Mouse (Mus musculus) hindbrain, postnatal 0 days (tissue): ENCODE results near the gene Gale. TPM values are rescaled to one million over a fixed set of nuclear protein-coding genes. Genes with fewer than 3 reads are reported as not detected.
A peak's percentile ranks its signal among the peaks of the same experiment; 100 is the strongest.

ENCODE experiments used
- ATAC-seq: fragments of 200-750 bp; cut with Nextera tagmentation; 2 replicates; pipeline ENCODE4 v1.8.0; 2017; ENCODE audit warnings: mild to moderate bottlenecking, moderate TSS enrichment, moderate library complexity
- DNase-seq: peaks from one replicate; pipeline ENCODE4 v3.0.0-alpha.2; 2015; ENCODE audit warnings: low spot score
- H3K27ac ChIP-seq: fragments of 300-500 bp; sonication (generic); 2 replicates; pipeline ENCODE4 v1.5.1; 2014; ENCODE audit warnings: mild to moderate bottlenecking
- H3K27me3 ChIP-seq: fragments of 300-500 bp; sonication (generic); 2 replicates; pipeline ENCODE4 v1.6.1; 2014; ENCODE audit warnings: low read length, mixed read lengths; ENCODE audit not compliant: insufficient read depth
- H3K36me3 ChIP-seq: fragments of 300-500 bp; sonication (generic); 2 replicates; pipeline ENCODE4 v1.6.1; 2014; ENCODE audit warnings: low read length, mixed read lengths; ENCODE audit not compliant: insufficient read depth
- H3K4me1 ChIP-seq: fragments of 300-500 bp; sonication (generic); 2 replicates; pipeline ENCODE4 v1.6.1; 2014; ENCODE audit warnings: antibody characterized with exemption, low read length, mixed read lengths; ENCODE audit not compliant: insufficient read depth
- H3K4me2 ChIP-seq: fragments of 300-500 bp; sonication (generic); 2 replicates; pipeline ENCODE4 v1.6.1; 2014; ENCODE audit warnings: low read depth, mild to moderate bottlenecking, low read length, moderate library complexity, mixed read lengths
- H3K4me3 ChIP-seq: fragments of 300-500 bp; sonication (generic); 2 replicates; pipeline ENCODE4 v1.5.1; 2014; ENCODE audit warnings: low read length
- H3K9ac ChIP-seq: fragments of 300-500 bp; sonication (generic); replicated peaks from 2 replicates; pipeline ENCODE4 v1.6.1; 2014; ENCODE audit warnings: mild to moderate bottlenecking, low read length, moderate library complexity, mixed read lengths
- H3K9me3 ChIP-seq: fragments of 300-500 bp; sonication (generic); 2 replicates; pipeline ENCODE4 v1.6.1; 2016; ENCODE audit warnings: low read length, mixed read lengths
- CTCF ChIP-seq: IDR thresholded peaks from 2 replicates; pipeline ENCODE4 v1.5.1; 2016; ENCODE audit warnings: antibody characterized with exemption, control low read depth, low read depth
- WGBS: fragments of 180-500 bp; shearing (Covaris S2); extraction: QIAGEN DNeasy Blood & Tissue Kit; methylation state at CpG from one replicate; pipeline ENCODE4 v1.1.7; 2014; 5-methylcytosine and 5-hydroxymethylcytosine counted together
- polyA plus RNA-seq: library from polyadenylated mRNA; unstranded; fragments of >200 nt; fragmentation: Nextera tagmentation; extraction: Ambion mirVana; gene quantifications from 2 replicates; pipeline ENCODE4 v1.2.1, GENCODE M21; 2015
- total RNA-seq: library from RNA; depleted of rRNA; stranded (reverse); fragments of >200 nt; gene quantifications from 2 replicates; pipeline ENCODE4 v1.2.3, GENCODE M21; 2014

Gene Gale
- total and polyA plus RNA-seq, 2 experiments from 2014 or later, result 39.8 to 41.2 TPM

- no peaks in the 10 kb centered on the region for H3K27me3 ChIP-seq
- no peak overlapping the region for H3K4me2 ChIP-seq
- no peak overlapping the region for H3K4me3 ChIP-seq
- ATAC-seq (no peak), DNase-seq (peak; percentile 84)
- H3K9ac ChIP-seq, result no peak overlapping the region
- peak; percentile 92 for TF ChIP-seq CTCF
- 17% methylated on average over 5 of the region's 5 CpGs for WGBS
- H3K36me3 ChIP-seq, result peaks cover 41% of the 10 kb centered on the region
- no peaks in the 10 kb centered on the region for H3K9me3 ChIP-seq
- peaks cover 6% of the 10 kb centered on the region for H3K4me1 ChIP-seq
- no peak overlapping the region for H3K27ac ChIP-seq
These were observed 2.8 kb upstream of the Gale start for GRCm38 (mm10) chr4:135960717-135961116.

DNA sequence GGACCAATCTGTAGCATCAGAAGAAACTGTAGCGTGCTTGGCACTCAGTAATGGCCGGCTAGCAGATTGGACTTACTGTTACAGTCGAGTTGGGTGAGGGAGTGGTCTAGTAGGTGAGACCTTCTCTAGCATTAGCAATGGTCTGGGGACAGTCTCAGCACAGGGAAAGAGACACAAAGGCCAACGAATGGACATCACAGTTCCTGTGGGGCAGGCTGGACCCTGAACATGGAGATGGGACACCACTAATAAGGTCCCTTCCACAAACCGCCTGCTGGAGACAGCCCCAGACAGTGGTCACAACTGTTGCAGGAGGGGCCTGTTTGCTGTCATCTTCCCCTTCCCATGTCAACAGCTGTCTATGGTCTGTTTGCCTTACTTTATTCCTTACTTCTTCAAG is 1.8 kb upstream of the Gale start:
- peaks cover 47% of the 10 kb centered on the region for H3K36me3 ChIP-seq

GRCm38 (mm10) chr4:135962198-135962597 is 1.3 kb upstream of the Gale start:
- Histone ChIP-seq H3K9me3 (no peaks in the 10 kb centered on the region), H3K4me1 (peaks cover 6% of the 10 kb centered on the region), H3K4me3 (no peak overlapping the region), H3K36me3 (peaks cover 50% of the 10 kb centered on the region), H3K27ac (0 out of 2 replicates have a peak overlapping the region, but pooled peaks have one; percentile 93), H3K9ac (no peak overlapping the region), H3K4me2 (no peak overlapping the region), H3K27me3 (no peaks in the 10 kb centered on the region)
- no peak for ATAC-seq
- no peak for DNase-seq
- no peak for TF ChIP-seq CTCF
- WGBS, result 87% methylated on average over 7 of the region's 7 CpGs

More for the DNA sequence above, 1.8 kb upstream of the Gale start:
- H3K9me3 ChIP-seq, result no peaks in the 10 kb centered on the region
- TF ChIP-seq CTCF, result no peak
- no peaks in the 10 kb centered on the region for H3K27me3 ChIP-seq
- DNase-seq, result no peak
- no peak overlapping the region for H3K4me2 ChIP-seq
- ATAC-seq, result no peak
- no peak overlapping the region for H3K4me3 ChIP-seq
- no peak overlapping the region for H3K9ac ChIP-seq
- peaks cover 6% of the 10 kb centered on the region for H3K4me1 ChIP-seq
- H3K27ac ChIP-seq, result no peak overlapping the region
- WGBS, result 93% methylated on average over 5 of the region's 5 CpGs

DNA sequence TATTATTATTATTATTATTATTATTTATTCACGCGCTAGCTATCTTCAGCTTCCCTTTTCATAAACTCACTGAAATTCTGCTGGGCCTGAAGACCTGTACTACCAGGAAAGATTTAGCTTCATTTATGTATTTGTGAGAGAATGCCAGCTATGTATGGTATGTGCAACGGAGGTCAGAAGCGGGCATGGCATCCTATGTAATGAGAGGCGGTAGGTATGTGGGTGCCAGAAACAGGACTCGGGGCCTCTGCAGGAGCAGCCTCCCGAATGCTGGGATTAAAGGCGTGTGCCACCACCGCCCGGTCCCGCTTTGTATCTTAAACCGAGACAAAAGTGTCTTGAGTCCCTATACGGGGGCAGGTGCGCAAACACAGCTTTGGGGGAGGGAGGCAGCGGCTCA is 581 bp upstream of the Gale start:
- DNase-seq (peak; percentile 2), ATAC-seq (peak; percentile 2; the same call in 1 of the 2 replicates)
- Histone ChIP-seq H3K36me3 (peaks cover 51% of the 10 kb centered on the region), H3K27me3 (no peaks in the 10 kb centered on the region), H3K4me1 (peaks cover 6% of the 10 kb centered on the region), H3K9ac (peak overlapping the region; percentile 87), H3K4me2 (peak overlapping the region; percentile 76), H3K4me3 (peak overlapping the region; percentile 79), H3K27ac (peak overlapping the region; percentile 93), H3K9me3 (no peaks in the 10 kb centered on the region)
- WGBS, result 6% methylated on average over 15 of the region's 15 CpGs
- TF ChIP-seq CTCF, result no peak

- Histone ChIP-seq H3K4me1 (peaks cover 6% of the 10 kb centered on the region), H3K27ac (peak overlapping the region; percentile 93), H3K36me3 (peaks cover 55% of the 10 kb centered on the region), H3K27me3 (no peaks in the 10 kb centered on the region), H3K4me3 (peak overlapping the region; percentile 79), H3K4me2 (peak overlapping the region; percentile 76), H3K9ac (peak overlapping the region; percentile 87), H3K9me3 (no peaks in the 10 kb centered on the region)
- ATAC-seq, result no peak; the same call in 1 of the 2 replicates
- peak; percentile 51 for DNase-seq
- peak; percentile 11; the same call in 1 of the 2 replicates for TF ChIP-seq CTCF
- 3% methylated on average over 12 of the region's 12 CpGs for WGBS
These were observed 899 bp downstream of the Gale start for GRCm38 (mm10) chr4:135964426-135964825.

DNA sequence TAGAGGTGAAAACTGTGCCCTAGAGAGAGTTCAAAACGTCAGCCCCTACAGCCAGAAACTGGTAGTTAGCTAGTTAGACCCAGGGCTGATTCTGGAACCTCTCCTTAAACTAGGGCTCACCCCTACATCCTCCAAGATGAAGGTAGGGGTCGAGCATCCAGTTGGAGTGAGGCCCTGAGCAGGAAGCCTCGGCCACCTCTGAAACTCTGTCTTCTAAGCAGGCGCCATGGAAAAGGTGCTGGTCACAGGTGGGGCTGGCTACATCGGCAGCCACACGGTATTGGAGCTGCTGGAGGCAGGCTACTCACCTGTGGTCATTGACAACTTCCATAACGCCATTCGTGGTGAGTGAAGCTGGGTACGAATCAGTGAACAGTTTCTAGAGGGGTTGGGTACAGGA is 1.6 kb downstream of the Gale start:
- H3K36me3 ChIP-seq, result peaks cover 58% of the 10 kb centered on the region
- ATAC-seq, result no peak
- no peak overlapping the region for H3K4me3 ChIP-seq
- H3K4me2 ChIP-seq, result peak overlapping the region; percentile 76; the same call in 1 of the 2 replicates
- peaks cover 6% of the 10 kb centered on the region for H3K4me1 ChIP-seq
- H3K9ac ChIP-seq, result peak overlapping the region; percentile 87; the same call in 1 of the 2 replicates
- WGBS, result 84% methylated on average over 9 of the region's 9 CpGs
- no peak for DNase-seq
- no peaks in the 10 kb centered on the region for H3K9me3 ChIP-seq
- peak overlapping the region; percentile 93; the same call in 1 of the 2 replicates for H3K27ac ChIP-seq
- no peak for TF ChIP-seq CTCF
- no peaks in the 10 kb centered on the region for H3K27me3 ChIP-seq

GRCm38 (mm10) chr4:135966283-135966682 is 2.8 kb downstream of the Gale start:
- ATAC-seq (no peak), DNase-seq (no peak)
- Histone ChIP-seq H3K4me1 (peaks cover 7% of the 10 kb centered on the region), H3K4me3 (no peak overlapping the region), H3K27me3 (no peaks in the 10 kb centered on the region), H3K36me3 (peaks cover 52% of the 10 kb centered on the region), H3K9ac (no peak overlapping the region), H3K9me3 (no peaks in the 10 kb centered on the region), H3K27ac (no peak overlapping the region), H3K4me2 (no peak overlapping the region)
- TF ChIP-seq CTCF, result no peak
- WGBS, result 89% methylated on average over 16 of the region's 16 CpGs
